Mouse (Mus musculus): ENCODE measurements around the gene Tmtc4. TPM values are rescaled to one million over a fixed set of nuclear protein-coding genes. Genes with fewer than 3 reads are reported as not detected.

The Tmtc4 gene
- polyA plus RNA-seq, 1 experiment from 2014 or later: 48.0 TPM

- Histone ChIP-seq H3K27ac (ENCODE audit: low read length) (no peak overlapping the region), H3K9ac (ENCODE audit: low read depth, low read length) (peak overlapping the region; percentile 30; the same call in 1 of the 2 replicates), H3K4me3 (ENCODE audit: low read depth, low read length) (no peak overlapping the region), H3K4me1 (ENCODE audit: control insufficient read depth, insufficient read depth, low read length) (peaks cover 15% of the 10 kb centered on the region), H3K27me3 (ENCODE audit: control insufficient read depth, insufficient read depth, low read depth, low read length) (no peaks in the 10 kb centered on the region), H3K9me3 (replicated peaks; ENCODE audit: control insufficient read depth, low read length, poor library complexity, severe bottlenecking) (no peaks in the 10 kb centered on the region), H3K4me2 (ENCODE audit: low read length) (no peak overlapping the region), H3K36me3 (ENCODE audit: control insufficient read depth, insufficient read depth, low read length) (no peaks in the 10 kb centered on the region)
- WGBS: 59% methylated on average over 7 of the region's 7 CpGs
- ATAC-seq: 0 out of 2 replicates have a peak, but pooled peaks have one; percentile 19
Measured at GRCm38 (mm10) chr14:122876723-122877122, 107.1 kb downstream of the Tmtc4 start.

- no peaks in the 10 kb centered on the region for H3K36me3 ChIP-seq (ENCODE audit: control insufficient read depth, insufficient read depth, low read length)
- H3K27me3 ChIP-seq (ENCODE audit: control insufficient read depth, insufficient read depth, low read depth, low read length): no peaks in the 10 kb centered on the region
- no peak overlapping the region for H3K9ac ChIP-seq (ENCODE audit: low read depth, low read length)
- H3K4me2 ChIP-seq (ENCODE audit: low read length): no peak overlapping the region
- WGBS: 0% methylated on average over 6 of the region's 6 CpGs
- H3K4me3 ChIP-seq (ENCODE audit: low read depth, low read length): no peak overlapping the region
- peak; percentile 97 for ATAC-seq
- H3K4me1 ChIP-seq (ENCODE audit: control insufficient read depth, insufficient read depth, low read length): peaks cover 16% of the 10 kb centered on the region
- peak overlapping the region; percentile 75 for H3K27ac ChIP-seq (ENCODE audit: low read length)
- H3K9me3 ChIP-seq (replicated peaks; ENCODE audit: control insufficient read depth, low read length, poor library complexity, severe bottlenecking): no peaks in the 10 kb centered on the region
Measured at GRCm38 (mm10) chr14:122876163-122876562, 107.7 kb downstream of the Tmtc4 start.

GRCm38 (mm10) chr14:122875636-122876035 is 108.2 kb downstream of the Tmtc4 start:
- Histone ChIP-seq H3K36me3 (ENCODE audit: control insufficient read depth, insufficient read depth, low read length) (no peaks in the 10 kb centered on the region), H3K4me1 (ENCODE audit: control insufficient read depth, insufficient read depth, low read length) (peaks cover 16% of the 10 kb centered on the region), H3K9ac (ENCODE audit: low read depth, low read length) (peak overlapping the region; percentile 50; the same call in 1 of the 2 replicates), H3K9me3 (replicated peaks; ENCODE audit: control insufficient read depth, low read length, poor library complexity, severe bottlenecking) (no peaks in the 10 kb centered on the region), H3K27ac (ENCODE audit: low read length) (peak overlapping the region; percentile 75), H3K4me2 (ENCODE audit: low read length) (no peak overlapping the region), H3K4me3 (ENCODE audit: low read depth, low read length) (no peak overlapping the region), H3K27me3 (ENCODE audit: control insufficient read depth, insufficient read depth, low read depth, low read length) (no peaks in the 10 kb centered on the region)
- peak; percentile 61 for ATAC-seq
- 30% methylated on average over 6 of the region's 6 CpGs for WGBS

GRCm38 (mm10) chr14:122875056-122875455 is 108.8 kb downstream of the Tmtc4 start:
- WGBS: 37% methylated on average over 8 of the region's 8 CpGs
- peak overlapping the region; percentile 50; the same call in 1 of the 2 replicates for H3K9ac ChIP-seq (ENCODE audit: low read depth, low read length)

GRCm38 (mm10) chr14:122872612-122873011 is 111.2 kb downstream of the Tmtc4 start:
- Histone ChIP-seq H3K36me3 (ENCODE audit: control insufficient read depth, insufficient read depth, low read length) (no peaks in the 10 kb centered on the region), H3K9ac (ENCODE audit: low read depth, low read length) (no peak overlapping the region), H3K4me2 (ENCODE audit: low read length) (no peak overlapping the region), H3K4me3 (ENCODE audit: low read depth, low read length) (no peak overlapping the region), H3K27ac (ENCODE audit: low read length) (no peak overlapping the region), H3K4me1 (ENCODE audit: control insufficient read depth, insufficient read depth, low read length) (peaks cover 16% of the 10 kb centered on the region), H3K9me3 (replicated peaks; ENCODE audit: control insufficient read depth, low read length, poor library complexity, severe bottlenecking) (no peaks in the 10 kb centered on the region), H3K27me3 (ENCODE audit: control insufficient read depth, insufficient read depth, low read depth, low read length) (no peaks in the 10 kb centered on the region)
- WGBS: 76% methylated on average over 6 of the region's 6 CpGs
- no peak for ATAC-seq

More at GRCm38 (mm10) chr14:122875056-122875455, 108.8 kb downstream of the Tmtc4 start:
- H3K27ac ChIP-seq (ENCODE audit: low read length): peak overlapping the region; percentile 75
- no peaks in the 10 kb centered on the region for H3K9me3 ChIP-seq (replicated peaks; ENCODE audit: control insufficient read depth, low read length, poor library complexity, severe bottlenecking)
- ATAC-seq: no peak
- H3K4me2 ChIP-seq (ENCODE audit: low read length): 0 out of 2 replicates have a peak overlapping the region, but pooled peaks have one; percentile 5
- no peaks in the 10 kb centered on the region for H3K36me3 ChIP-seq (ENCODE audit: control insufficient read depth, insufficient read depth, low read length)
- H3K4me1 ChIP-seq (ENCODE audit: control insufficient read depth, insufficient read depth, low read length): peaks cover 16% of the 10 kb centered on the region
- H3K4me3 ChIP-seq (ENCODE audit: low read depth, low read length): no peak overlapping the region
- no peaks in the 10 kb centered on the region for H3K27me3 ChIP-seq (ENCODE audit: control insufficient read depth, insufficient read depth, low read depth, low read length)

- Histone ChIP-seq H3K36me3 (ENCODE audit: control insufficient read depth, insufficient read depth, low read length) (no peaks in the 10 kb centered on the region), H3K27ac (ENCODE audit: low read length) (no peak overlapping the region), H3K4me3 (ENCODE audit: low read depth, low read length) (no peak overlapping the region), H3K4me1 (ENCODE audit: control insufficient read depth, insufficient read depth, low read length) (peaks cover 16% of the 10 kb centered on the region), H3K4me2 (ENCODE audit: low read length) (no peak overlapping the region), H3K9me3 (replicated peaks; ENCODE audit: control insufficient read depth, low read length, poor library complexity, severe bottlenecking) (no peaks in the 10 kb centered on the region), H3K9ac (ENCODE audit: low read depth, low read length) (no peak overlapping the region), H3K27me3 (ENCODE audit: control insufficient read depth, insufficient read depth, low read depth, low read length) (no peaks in the 10 kb centered on the region)
- WGBS: 30% methylated on average over 4 of the region's 4 CpGs
- no peak for ATAC-seq
Measured at GRCm38 (mm10) chr14:122871841-122872580, 111.8 kb downstream of the Tmtc4 start.

- WGBS: 82% methylated on average over 6 of the region's 6 CpGs
- Histone ChIP-seq H3K4me1 (ENCODE audit: control insufficient read depth, insufficient read depth, low read length) (peaks cover 7% of the 10 kb centered on the region), H3K36me3 (ENCODE audit: control insufficient read depth, insufficient read depth, low read length) (no peaks in the 10 kb centered on the region), H3K4me3 (ENCODE audit: low read depth, low read length) (no peak overlapping the region), H3K27ac (ENCODE audit: low read length) (no peak overlapping the region), H3K9ac (ENCODE audit: low read depth, low read length) (no peak overlapping the region), H3K4me2 (ENCODE audit: low read length) (no peak overlapping the region), H3K9me3 (replicated peaks; ENCODE audit: control insufficient read depth, low read length, poor library complexity, severe bottlenecking) (no peaks in the 10 kb centered on the region), H3K27me3 (ENCODE audit: control insufficient read depth, insufficient read depth, low read depth, low read length) (no peaks in the 10 kb centered on the region)
- no peak for ATAC-seq
Measured at GRCm38 (mm10) chr14:122869831-122870230, 114.0 kb downstream of the Tmtc4 start.

Other genes with a start within 250 kb of the Tmtc4 start
- 6.8 and 8.7 TPM in 2 replicates for gene Ggact, start 70.3 kb downstream of the Tmtc4 start, polyA plus RNA-seq (2015; fragmentation: Nextera tagmentation; extraction: Ambion mirVana)